Mouse (Mus musculus) telencephalon, adult 2 months (tissue): Measurements from ENCODE around the gene Lyrm9.

Source experiments
- DNase-seq: peaks from one replicate; pipeline ENCODE4 v3.0.0-alpha.2; 2011; ENCODE audit warnings: low read depth, low spot score

Lyrm9 gene

GRCm38 (mm10) chr11:78826442-78827013, at the start of gene Lyrm9:
Gene Lyrm9 (plus strand): TSS chr11:78826584.
- DNase-seq, result no peak

DNA sequence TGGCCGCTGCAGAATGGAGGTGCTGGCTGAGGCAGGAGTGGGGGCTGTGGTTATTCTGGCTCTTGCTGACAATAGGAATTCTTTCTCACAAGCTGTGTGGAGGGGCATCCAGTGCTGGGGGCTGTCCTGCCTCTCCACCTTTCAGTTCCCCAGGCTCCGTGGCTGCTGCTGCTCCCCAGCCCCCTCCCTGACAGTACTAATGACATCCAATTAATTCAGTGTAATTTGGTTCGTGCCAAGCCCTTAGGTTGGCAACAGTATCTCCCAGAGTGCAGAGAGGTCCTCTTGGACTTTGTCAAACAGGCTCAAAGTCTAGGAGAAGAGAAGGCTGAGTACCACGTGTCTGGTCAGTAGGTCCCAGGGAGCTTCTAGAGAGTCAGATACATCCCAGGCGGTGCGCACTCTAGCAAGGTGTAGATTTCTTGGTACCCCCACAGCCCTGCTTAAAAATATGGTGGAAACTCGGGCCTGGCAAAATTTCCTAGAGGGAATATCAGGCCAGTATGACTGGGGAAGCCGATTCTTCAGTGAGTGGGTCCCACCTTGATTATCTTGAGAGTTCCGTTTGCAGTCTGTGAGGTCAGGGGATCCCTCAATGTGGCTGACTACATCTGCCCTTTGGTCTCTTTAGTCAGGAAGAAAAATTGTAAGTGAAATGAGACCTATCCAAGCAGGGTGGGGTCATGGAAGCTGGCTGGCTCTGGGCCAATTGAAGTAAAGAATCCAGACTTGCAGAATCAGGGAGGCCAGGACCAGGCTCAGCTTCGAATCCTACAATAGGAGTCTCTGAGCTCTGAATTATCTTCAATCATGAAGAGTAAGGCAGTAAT, 48.3 kb upstream of the Lyrm9 start:
- DNase-seq, result no peak

- DNase-seq, result no peak
Measured at GRCm38 (mm10) chr11:78780002-78780401, 46.4 kb upstream of the Lyrm9 start.

DNA sequence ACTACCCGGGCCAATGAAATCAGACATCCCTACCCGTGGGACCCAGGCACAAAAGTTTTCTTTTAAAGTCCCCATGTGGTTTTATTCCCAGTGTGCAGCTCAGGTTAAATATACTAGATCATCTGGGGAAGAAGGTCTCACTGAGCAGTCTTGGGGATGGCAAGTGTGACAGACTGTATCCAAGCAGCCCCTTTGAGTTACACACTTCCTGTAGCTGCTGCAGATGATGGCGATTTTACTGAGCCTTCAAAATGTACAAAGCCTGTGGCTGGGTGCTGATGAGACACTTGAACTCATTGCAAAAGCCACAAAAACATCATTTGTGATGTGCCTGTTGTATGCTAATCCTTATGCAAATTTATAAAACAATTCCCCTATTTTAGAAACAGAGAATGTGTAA, 45.8 kb upstream of the Lyrm9 start:
- no peak for DNase-seq

GRCm38 (mm10) chr11:78782326-78782725, 44.1 kb upstream of the Lyrm9 start:
- DNase-seq, result no peak

DNA sequence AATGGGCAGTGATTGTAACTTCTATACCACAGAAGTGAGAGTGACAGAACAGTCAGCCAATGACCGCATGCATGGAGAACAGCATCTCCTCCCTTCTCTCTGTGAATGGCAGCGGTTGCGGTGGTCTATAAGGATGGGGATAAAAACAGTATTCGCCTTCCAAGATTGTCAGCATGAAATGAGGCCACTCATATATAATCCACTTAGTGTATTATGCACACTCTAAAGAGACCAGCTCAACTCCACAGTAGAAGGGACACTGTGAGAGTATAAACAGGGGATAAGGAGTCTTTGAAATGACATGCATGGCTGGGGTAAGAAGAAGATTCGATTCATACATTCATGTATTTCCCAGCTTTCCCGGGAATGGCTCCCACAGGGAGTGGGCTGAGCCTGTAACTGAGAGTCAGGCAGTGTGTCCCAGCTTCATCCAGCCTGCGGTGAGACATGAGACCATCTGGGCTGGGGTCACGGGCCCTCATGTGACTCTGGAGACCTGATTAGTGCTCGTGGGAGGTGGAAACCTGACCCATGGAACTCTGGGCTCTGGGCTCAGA, 43.5 kb upstream of the Lyrm9 start:
- no peak for DNase-seq

GRCm38 (mm10) chr11:78786013-78786431, 40.4 kb upstream of the Lyrm9 start:
- DNase-seq, result no peak

- no peak for DNase-seq
Measured at GRCm38 (mm10) chr11:78789370-78790060, 36.9 kb upstream of the Lyrm9 start.

DNA sequence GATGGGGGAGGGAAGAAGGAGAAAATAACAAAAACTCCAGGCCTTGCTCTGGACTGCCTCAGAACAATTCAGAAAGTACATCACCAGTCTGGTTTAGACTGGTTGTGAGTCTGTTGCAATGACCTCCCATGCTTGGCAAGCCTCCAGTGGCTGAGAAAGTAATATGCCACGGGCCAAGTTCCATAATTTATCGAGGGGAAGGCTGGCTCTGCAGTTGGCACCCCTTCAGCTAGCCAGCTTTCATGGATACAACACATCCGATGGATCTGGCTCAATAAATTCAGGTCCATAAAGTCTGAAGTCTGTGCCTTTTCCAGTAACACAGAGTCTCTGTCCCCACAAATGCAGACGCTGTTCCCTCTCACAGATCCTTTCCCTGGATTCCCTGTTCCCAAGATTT, 34.8 kb upstream of the Lyrm9 start:
- no peak for DNase-seq

DNA sequence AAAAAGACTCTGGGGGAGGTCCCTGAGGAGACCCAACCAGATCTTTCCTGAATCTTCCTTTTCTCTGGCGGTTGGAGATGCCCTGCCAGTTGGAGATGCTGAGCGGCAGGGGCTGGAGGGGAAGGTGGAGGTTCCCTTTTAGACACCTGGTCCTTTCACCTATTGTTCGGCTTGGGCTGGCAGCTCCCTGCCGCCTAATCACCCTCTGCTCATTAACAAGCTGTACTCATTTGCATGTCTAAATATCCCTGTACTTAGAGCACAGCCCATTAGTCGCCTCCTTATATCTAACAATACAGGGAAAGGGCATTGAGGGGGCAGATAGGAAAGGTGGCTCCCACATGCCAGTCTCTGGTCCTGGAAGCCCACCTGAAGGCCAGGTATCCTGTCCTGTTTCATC, 34.3 kb upstream of the Lyrm9 start:
- DNase-seq, result no peak

- DNase-seq, result peak; percentile 88
Measured at GRCm38 (mm10) chr11:78792465-78792864, 33.9 kb upstream of the Lyrm9 start.

GRCm38 (mm10) chr11:78793116-78793515, 33.3 kb upstream of the Lyrm9 start:
- DNase-seq, result peak; percentile 69

DNA sequence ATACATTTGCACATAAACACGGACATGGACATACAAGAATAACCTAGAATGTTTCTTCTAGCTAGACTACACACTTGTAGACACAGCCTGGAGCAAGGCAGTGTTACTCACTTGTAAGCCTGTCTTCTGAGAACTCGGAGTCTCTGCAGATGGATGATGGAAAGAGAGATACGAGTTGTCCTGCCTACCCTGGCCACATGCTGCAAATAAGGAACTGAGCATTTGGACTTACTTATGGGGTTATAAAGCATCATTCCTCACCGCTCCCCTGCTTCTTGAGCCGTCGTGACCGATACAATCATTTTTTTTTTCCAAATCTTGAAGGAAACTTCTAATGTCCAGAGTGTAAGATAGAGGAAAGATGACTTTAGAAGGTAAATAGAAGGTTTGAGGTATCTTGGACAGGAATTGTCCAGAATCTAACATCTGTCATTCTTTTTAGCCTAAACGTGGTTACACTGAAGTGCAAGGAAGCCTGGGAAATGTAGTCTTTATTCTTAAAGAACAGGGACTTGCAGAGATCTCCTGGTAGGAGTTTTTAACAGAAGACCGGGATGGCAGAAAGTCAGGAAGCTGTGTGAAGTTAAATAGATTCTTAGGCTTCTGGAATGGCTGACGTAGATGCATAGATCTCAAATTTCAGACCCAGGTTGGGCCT, 30.2 kb upstream of the Lyrm9 start:
- no peak for DNase-seq

DNA sequence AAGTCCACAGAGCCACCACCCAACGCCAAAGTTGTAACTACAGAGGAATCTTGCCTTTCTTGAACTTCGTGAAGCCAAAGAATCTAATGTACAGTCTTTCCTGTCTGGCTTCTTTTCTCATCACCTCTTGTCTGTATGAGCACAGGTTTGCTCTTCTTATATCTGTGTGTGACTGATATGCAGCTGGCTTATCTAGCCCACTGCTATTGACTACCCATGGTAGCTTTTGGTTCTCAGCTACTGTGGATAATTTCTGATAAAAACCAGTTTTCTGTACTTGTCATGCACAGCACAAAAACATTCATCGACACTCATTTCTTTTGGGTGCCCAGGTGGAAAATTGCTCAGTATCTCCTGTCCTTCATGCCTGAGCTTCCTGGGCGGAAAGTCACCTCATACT, 25.3 kb upstream of the Lyrm9 start:
- no peak for DNase-seq

DNA sequence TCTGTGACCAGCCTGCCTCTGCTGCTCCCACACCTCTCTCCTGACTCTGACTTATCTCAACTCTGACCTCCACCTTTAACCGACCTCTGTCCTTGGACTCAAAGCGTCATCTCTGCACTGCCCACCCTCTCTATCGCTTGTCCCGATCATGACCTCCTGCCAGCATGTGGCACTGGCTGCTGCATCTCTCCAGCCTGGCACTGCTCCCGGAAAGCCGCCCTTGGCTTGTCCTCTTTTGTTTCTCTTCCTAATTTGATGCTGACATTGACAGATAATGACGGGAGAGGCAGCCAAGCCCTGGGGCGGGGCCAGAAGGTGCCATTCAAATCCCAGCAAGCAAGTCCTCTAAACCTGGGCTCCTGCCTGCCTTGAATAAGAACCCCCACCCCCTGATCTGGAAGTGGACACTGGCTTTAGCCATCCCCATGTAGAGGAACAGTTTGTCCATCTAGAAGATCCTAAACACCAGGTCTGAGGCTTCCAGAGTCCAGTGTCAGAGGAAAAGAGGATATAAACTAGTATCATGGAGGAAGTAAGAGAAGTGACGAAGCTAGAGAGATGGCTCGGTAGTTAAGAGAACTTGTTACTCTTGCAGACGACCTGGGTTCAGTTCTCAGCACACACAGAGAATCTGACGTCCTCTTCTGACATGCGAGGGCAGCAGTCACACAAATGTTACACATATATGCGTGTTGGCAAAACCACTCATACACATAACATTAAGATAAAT, 22.6 kb upstream of the Lyrm9 start:
- no peak for DNase-seq

DNA sequence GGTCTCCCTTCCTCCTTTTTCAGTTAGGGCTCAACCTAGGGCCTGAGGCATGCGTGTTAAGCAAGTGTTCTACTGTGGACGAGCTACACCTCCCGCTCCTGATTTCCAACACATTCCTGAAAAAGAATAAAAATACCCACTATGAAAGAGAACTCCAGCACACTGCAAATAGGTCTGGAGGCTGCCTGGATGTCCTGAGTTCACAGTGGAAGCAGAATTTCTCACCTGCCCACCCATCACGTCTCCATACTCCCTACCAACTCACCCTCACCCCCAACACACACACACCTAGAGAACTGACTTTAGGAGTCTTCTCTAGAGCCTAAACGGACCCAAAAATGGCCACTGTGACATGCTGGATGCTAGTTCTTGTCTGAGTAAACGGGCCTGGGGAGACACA, 21.8 kb upstream of the Lyrm9 start:
- DNase-seq, result no peak

GRCm38 (mm10) chr11:78805198-78805597, 21.2 kb upstream of the Lyrm9 start:
- DNase-seq, result peak; percentile 89

GRCm38 (mm10) chr11:78805691-78806137, 20.7 kb upstream of the Lyrm9 start:
- no peak for DNase-seq

DNA sequence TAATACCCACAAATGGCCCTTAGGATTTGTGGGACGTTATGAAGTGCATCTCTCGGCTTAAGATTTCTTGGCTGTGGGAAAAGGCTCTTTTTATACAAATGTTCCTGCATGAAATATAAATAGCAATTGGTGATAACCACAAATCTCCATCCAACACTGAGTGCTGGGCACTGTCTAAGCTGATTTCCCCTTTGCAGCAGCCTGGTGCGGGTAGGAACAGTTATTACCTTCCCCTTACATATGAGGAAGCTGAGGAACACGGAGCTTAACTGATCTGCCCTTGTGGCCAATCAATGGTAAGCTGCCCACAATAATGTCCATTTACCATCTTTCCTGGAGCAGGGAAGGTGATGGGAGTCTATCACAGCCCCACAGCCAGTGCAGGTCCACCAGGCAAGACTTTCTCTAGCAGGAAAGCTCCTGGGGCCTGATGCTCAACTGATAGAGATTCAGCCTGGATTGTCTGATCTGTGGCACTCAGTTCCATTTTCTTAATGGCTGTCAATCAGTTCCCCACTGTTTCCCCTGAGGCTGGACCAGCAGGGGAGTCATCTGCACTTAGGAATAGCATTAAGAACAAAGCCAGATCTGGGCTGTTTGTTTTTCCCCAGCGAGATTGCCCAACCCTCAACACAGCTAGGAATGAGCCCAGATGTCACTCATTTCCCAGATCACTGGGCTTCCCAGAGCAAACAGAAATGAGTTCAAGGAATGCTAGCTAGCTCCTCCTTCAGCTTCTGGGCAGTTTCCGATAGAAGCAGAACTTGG, 18.9 kb upstream of the Lyrm9 start:
- DNase-seq, result no peak

- no peak for DNase-seq
Measured at GRCm38 (mm10) chr11:78809398-78809797, 17.0 kb upstream of the Lyrm9 start.
